Comparison of ENCODE assay signal across 11 mouse cellular contexts in the genomic region with DNA sequence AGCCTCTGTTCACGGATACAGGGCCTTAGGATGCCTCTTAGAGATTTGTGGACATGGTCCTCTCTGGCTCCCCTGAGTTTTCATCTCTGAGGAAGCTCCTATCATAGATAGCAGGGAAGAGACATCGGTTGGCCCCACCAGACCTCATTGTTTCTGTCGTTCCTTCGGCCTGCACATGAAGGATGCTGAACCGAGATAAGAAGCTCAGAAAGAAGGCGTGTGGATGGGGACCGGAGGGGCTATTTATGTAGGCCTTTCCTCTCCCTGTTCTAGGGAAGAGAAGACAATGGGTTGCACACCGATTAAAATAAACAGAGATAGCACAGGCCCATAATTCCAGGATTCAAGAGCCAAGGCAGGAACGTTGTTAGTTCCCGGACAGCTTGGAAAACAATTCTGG. TPM values are rescaled to one million over a fixed set of nuclear protein-coding genes. Genes with fewer than 3 reads are reported as not detected.
A peak's percentile ranks its signal among the peaks of the same experiment; 100 is the strongest.
DNase-seq lines count a peak whose midpoint lies in the region; ATAC-seq and TF ChIP-seq lines count a peak whose summit lies in the region.
"Had no signal": no experiment of that assay in that cellular context is flagged by ENCODE, and none has a peak within 500 bp of the region (broad histone marks: within the 10 kb centered on the region; RNA-seq: fewer than 3 reads in every experiment).

No protein-coding gene starts in this region.

- TF ChIP-seq EP300 in heart, postnatal 0 days (IDR thresholded peaks at IDR 0.05; ENCODE audit: low read depth) = no peak

- WGBS in heart, postnatal 0 days = 51% methylated on average over 10 of the region's 10 CpGs
- 50% methylated on average over 10 of the region's 10 CpGs for WGBS in heart, embryonic 12.5 days
- whole genome bisulfite sequencing in liver, embryonic 12.5 days (ENCODE audit: insufficient replicate concordance) = 16% methylated on average over 10 of the region's 10 CpGs
- WGBS in lung, adult 2 months = 51% methylated on average over 10 of the region's 10 CpGs
- WGBS in midbrain, embryonic 10.5 days = 90% methylated on average over 10 of the region's 10 CpGs

- no peak for ATAC-seq in heart, postnatal 0 days (ENCODE audit: insufficient read depth, low read depth)
- no peak for ATAC-seq in heart, embryonic 12.5 days (ENCODE audit: insufficient number of reproducible peaks, low FRiP score)
- peak; percentile 4; the same call in 1 of the 2 replicates for ATAC-seq in liver, embryonic 12.5 days
- ATAC-seq in megakaryocyte-erythroid progenitor cell, adult 5-6 weeks (replicated peaks; ENCODE audit: low FRiP score, low TSS enrichment, poor library complexity, severe bottlenecking) = peak; percentile 23
- no peak for ATAC-seq in granulocyte monocyte progenitor cell, adult 5-6 weeks (replicated peaks; ENCODE audit: poor library complexity, severe bottlenecking)
- ATAC-seq: forebrain, embryonic 16.5 days had no signal

- no peak for TF ChIP-seq POLR2A in lung, adult 2 months (IDR thresholded peaks at IDR 0.05; ENCODE audit: borderline replicate concordance, extremely low read depth, low read depth, low read length)

- H3K27me3 ChIP-seq in heart, postnatal 0 days (ENCODE audit: control insufficient read depth, insufficient read depth, low read length) = no peaks in the 10 kb centered on the region
- no peaks in the 10 kb centered on the region for H3K27me3 ChIP-seq in heart, embryonic 12.5 days (replicated peaks)
- H3K27me3 ChIP-seq in liver, embryonic 12.5 days (replicated peaks) = no peaks in the 10 kb centered on the region
- peaks cover 11% of the 10 kb centered on the region; the same call in 1 of the 2 replicates for H3K27me3 ChIP-seq in midbrain, embryonic 10.5 days (ENCODE audit: low read depth, poor library complexity, severe bottlenecking)
- H3K27me3 ChIP-seq: embryonic facial prominence, embryonic 15.5 days; limb, embryonic 12.5 days had no signal

- no peaks in the 10 kb centered on the region for H3K9me3 ChIP-seq in heart, postnatal 0 days (replicated peaks; ENCODE audit: control insufficient read depth, low read length)
- no peaks in the 10 kb centered on the region for H3K9me3 ChIP-seq in heart, embryonic 12.5 days (replicated peaks)
- H3K9me3 ChIP-seq in liver, embryonic 12.5 days (replicated peaks) = peaks cover 6% of the 10 kb centered on the region
- H3K9me3 ChIP-seq in midbrain, embryonic 10.5 days (replicated peaks) = peaks cover 7% of the 10 kb centered on the region; the same call in 1 of the 2 replicates
- H3K9me3 ChIP-seq: embryonic facial prominence, embryonic 15.5 days had no signal

- peak overlapping the region; percentile 94; the same call in 1 of the 2 replicates for H3K27ac ChIP-seq in heart, postnatal 0 days (ENCODE audit: low read depth)
- H3K27ac ChIP-seq in heart, embryonic 12.5 days (ENCODE audit: poor library complexity, severe bottlenecking) = no peak overlapping the region
- H3K27ac ChIP-seq in liver, embryonic 12.5 days = peak overlapping the region; percentile 55
- H3K27ac ChIP-seq in midbrain, embryonic 10.5 days (replicated peaks) = no peak overlapping the region
- H3K27ac ChIP-seq: limb, embryonic 12.5 days had no signal

- DNase-seq in heart, postnatal 0 days (ENCODE audit: low spot score) = peak; percentile 29
- DNase-seq in lung, adult 2 months = peak; percentile 26
- no peak for DNase-seq in midbrain, embryonic 10.5 days (ENCODE audit: low spot score)

- no peak overlapping the region for H3K4me2 ChIP-seq in heart, postnatal 0 days (ENCODE audit: low read depth, low read length)
- no peak overlapping the region for H3K4me2 ChIP-seq in heart, embryonic 12.5 days
- peak overlapping the region; percentile 90 for H3K4me2 ChIP-seq in liver, embryonic 12.5 days
- H3K4me2 ChIP-seq: embryonic facial prominence, embryonic 15.5 days; limb, embryonic 12.5 days; midbrain, embryonic 11.5 days had no signal

- TF ChIP-seq CTCF in heart, postnatal 0 days (IDR thresholded peaks at IDR 0.05; ENCODE audit: low read depth) = no peak
- no peak for TF ChIP-seq CTCF in lung, adult 2 months (IDR thresholded peaks at IDR 0.05; ENCODE audit: insufficient read depth, low read length)

- H3K4me1 ChIP-seq in heart, postnatal 0 days (ENCODE audit: control insufficient read depth, insufficient read depth) = peaks cover 21% of the 10 kb centered on the region
- H3K4me1 ChIP-seq in heart, embryonic 12.5 days (replicated peaks) = peaks cover 22% of the 10 kb centered on the region
- peaks cover 37% of the 10 kb centered on the region for H3K4me1 ChIP-seq in liver, embryonic 12.5 days
- peaks cover 10% of the 10 kb centered on the region for H3K4me1 ChIP-seq in lung, adult 2 months (ENCODE audit: control insufficient read depth, insufficient read depth, low read length)
- H3K4me1 ChIP-seq in midbrain, embryonic 10.5 days = peaks cover 24% of the 10 kb centered on the region

- H3K4me3 ChIP-seq in heart, postnatal 0 days (ENCODE audit: low read depth, low read length) = no peak overlapping the region
- no peak overlapping the region for H3K4me3 ChIP-seq in heart, embryonic 12.5 days
- H3K4me3 ChIP-seq in liver, embryonic 12.5 days = 0 out of 2 replicates have a peak overlapping the region, but pooled peaks have one; percentile 2
- no peak overlapping the region for H3K4me3 ChIP-seq in lung, adult 2 months (replicated peaks; ENCODE audit: extremely low read depth, low read depth, low read length)
- no peak overlapping the region for H3K4me3 ChIP-seq in midbrain, embryonic 10.5 days
- H3K4me3 ChIP-seq: embryonic facial prominence, embryonic 15.5 days had no signal

- H3K9ac ChIP-seq in heart, postnatal 0 days (replicated peaks; ENCODE audit: low read depth, low read length) = no peak overlapping the region
- no peak overlapping the region for H3K9ac ChIP-seq in heart, embryonic 12.5 days
- H3K9ac ChIP-seq in liver, embryonic 12.5 days = peak overlapping the region; percentile 95
- H3K9ac ChIP-seq: embryonic facial prominence, embryonic 15.5 days; limb, embryonic 12.5 days had no signal

- no peaks in the 10 kb centered on the region for H3K36me3 ChIP-seq in heart, postnatal 0 days (replicated peaks; ENCODE audit: control insufficient read depth, insufficient read depth, low read length)
- H3K36me3 ChIP-seq in heart, embryonic 12.5 days = no peaks in the 10 kb centered on the region
- no peaks in the 10 kb centered on the region for H3K36me3 ChIP-seq in liver, embryonic 12.5 days
- 0 out of 2 replicates have a peak, but pooled peaks cover 4% of the 10 kb centered on the region for H3K36me3 ChIP-seq in midbrain, embryonic 10.5 days
- H3K36me3 ChIP-seq: embryonic facial prominence, embryonic 15.5 days; limb, embryonic 12.5 days had no signal

RNA-seq across cellular contexts. Expression of a gene that starts 2.1 kb away (rescaled TPM):
- 3.5 and 4.6 TPM in 2 replicates for total RNA-seq in heart, postnatal 0 days (2014; rRNA removed; ENCODE audit: low replicate concordance)
- polyA plus RNA-seq in heart, postnatal 0 days (2015; fragmentation: Nextera tagmentation; extraction: Ambion mirVana) = 22.2 and 22.5 TPM in 2 replicates
- 12.5 and 14.9 TPM in 2 replicates for polyA plus RNA-seq in heart, embryonic 12.5 days (2016; fragmentation: Nextera tagmentation; extraction: Ambion mirVana)
- polyA plus RNA-seq in liver, embryonic 12.5 days (2016; fragmentation: Nextera tagmentation; extraction: Ambion mirVana) = 14.8 and 17.5 TPM in 2 replicates
- 20.5 and 24.6 TPM in 2 replicates for polyA plus RNA-seq in lung, adult 2 months (2012; rRNA removed)
- total RNA-seq in megakaryocyte-erythroid progenitor cell, adult 5-6 weeks (2014; fragmentation: Nextera tagmentation) = 55.0 and 76.9 TPM in 2 replicates
- 17.2 and 26.2 TPM in 2 replicates for total RNA-seq in megakaryocyte-erythroid progenitor cell, adult 5-6 weeks (2017)
- polyA plus RNA-seq in midbrain, embryonic 10.5 days (2016; fragmentation: Nextera tagmentation; extraction: Ambion mirVana) = 7.4 and 8.6 TPM in 2 replicates
- 48.8 and 67.9 TPM in 2 replicates for total RNA-seq in granulocyte monocyte progenitor cell, adult 5-6 weeks (2014; fragmentation: Nextera tagmentation)
- 12.6 and 20.4 TPM in 2 replicates for total RNA-seq in granulocyte monocyte progenitor cell, adult 5-6 weeks (2017)

Comparison
In these comparisons a context has a peak if more than half of its experiments do, and no peak if none do; other contexts are left out.
1. H3K27ac ChIP-seq: peak in heart, postnatal 0 days (single experiment) and liver, embryonic 12.5 days (single experiment); none in heart, embryonic 12.5 days (single experiment) and midbrain, embryonic 10.5 days (single experiment).
2. ATAC-seq: peak in liver, embryonic 12.5 days (single experiment) and megakaryocyte-erythroid progenitor cell, adult 5-6 weeks (single experiment); none in heart, postnatal 0 days (single experiment), heart, embryonic 12.5 days (single experiment) and granulocyte monocyte progenitor cell, adult 5-6 weeks (single experiment).